Mouse (Mus musculus): ENCODE data around the gene Ebf1. TPM values are rescaled to one million over a fixed set of nuclear protein-coding genes. Genes with fewer than 3 reads are reported as not detected.
A peak's percentile ranks its signal among the peaks of the same experiment; 100 is the strongest.

Ebf1 gene
- total and polyA plus RNA-seq, 3 experiments: 13.8 to 37.0 (median 25.3) TPM

- DNase-seq: peak; percentile 18
Observed at GRCm38 (mm10) chr11:44740278-44741041, 123.3 kb downstream of the Ebf1 start.

GRCm38 (mm10) chr11:44741042-44741491, 124.0 kb downstream of the Ebf1 start:
- DNase-seq: no peak

- DNase-seq: no peak
Observed at GRCm38 (mm10) chr11:44744446-44744845, 127.3 kb downstream of the Ebf1 start.

- DNase-seq: no peak
Observed at GRCm38 (mm10) chr11:44745946-44746345, 128.8 kb downstream of the Ebf1 start.

- DNase-seq: no peak
Observed at GRCm38 (mm10) chr11:44746731-44747130, 129.6 kb downstream of the Ebf1 start.

- no peak for DNase-seq
Observed at GRCm38 (mm10) chr11:44749309-44749708, 132.2 kb downstream of the Ebf1 start.

GRCm38 (mm10) chr11:44754336-44754735, 137.2 kb downstream of the Ebf1 start:
- no peak for DNase-seq

GRCm38 (mm10) chr11:44756321-44756720, 139.2 kb downstream of the Ebf1 start:
- DNase-seq: no peak

GRCm38 (mm10) chr11:44758857-44759256, 141.7 kb downstream of the Ebf1 start:
- DNase-seq: no peak

- no peak for DNase-seq
Observed at GRCm38 (mm10) chr11:44761128-44761996, 144.2 kb downstream of the Ebf1 start.

GRCm38 (mm10) chr11:44763992-44764835, 147.1 kb downstream of the Ebf1 start:
- DNase-seq: no peak

- DNase-seq: no peak
Observed at GRCm38 (mm10) chr11:44764988-44765387, 147.9 kb downstream of the Ebf1 start.

- no peak for DNase-seq
Observed at GRCm38 (mm10) chr11:44766246-44766645, 149.1 kb downstream of the Ebf1 start.

GRCm38 (mm10) chr11:44767322-44767721, 150.2 kb downstream of the Ebf1 start:
- no peak for DNase-seq

GRCm38 (mm10) chr11:44768346-44768745, 151.2 kb downstream of the Ebf1 start:
- peak; percentile 35 for DNase-seq

- DNase-seq: no peak
Observed at GRCm38 (mm10) chr11:44770989-44771564, 154.0 kb downstream of the Ebf1 start.

- no peak for DNase-seq
Observed at GRCm38 (mm10) chr11:44774411-44774810, 157.3 kb downstream of the Ebf1 start.

GRCm38 (mm10) chr11:44775549-44775948, 158.4 kb downstream of the Ebf1 start:
- DNase-seq: no peak

GRCm38 (mm10) chr11:44776556-44776955, 159.4 kb downstream of the Ebf1 start:
- DNase-seq: no peak

GRCm38 (mm10) chr11:44777331-44778310, 160.5 kb downstream of the Ebf1 start:
- no peak for DNase-seq

All from adrenal gland, adult 2 months (tissue).